Mouse (Mus musculus): ENCODE results near the gene 1700001K19Rik. TPM values are rescaled to one million over a fixed set of nuclear protein-coding genes. Genes with fewer than 3 reads are reported as not detected.
A peak's percentile ranks its signal among the peaks of the same experiment; 100 is the strongest.
"Not testable (repeated sequence)": the region's sequence is repeated elsewhere in the genome, so short reads cannot be mapped to it uniquely, and the experiment has no call there.

Gene 1700001K19Rik
- polyA plus RNA-seq, 1 experiment from 2014 or later, result not detected

DNA sequence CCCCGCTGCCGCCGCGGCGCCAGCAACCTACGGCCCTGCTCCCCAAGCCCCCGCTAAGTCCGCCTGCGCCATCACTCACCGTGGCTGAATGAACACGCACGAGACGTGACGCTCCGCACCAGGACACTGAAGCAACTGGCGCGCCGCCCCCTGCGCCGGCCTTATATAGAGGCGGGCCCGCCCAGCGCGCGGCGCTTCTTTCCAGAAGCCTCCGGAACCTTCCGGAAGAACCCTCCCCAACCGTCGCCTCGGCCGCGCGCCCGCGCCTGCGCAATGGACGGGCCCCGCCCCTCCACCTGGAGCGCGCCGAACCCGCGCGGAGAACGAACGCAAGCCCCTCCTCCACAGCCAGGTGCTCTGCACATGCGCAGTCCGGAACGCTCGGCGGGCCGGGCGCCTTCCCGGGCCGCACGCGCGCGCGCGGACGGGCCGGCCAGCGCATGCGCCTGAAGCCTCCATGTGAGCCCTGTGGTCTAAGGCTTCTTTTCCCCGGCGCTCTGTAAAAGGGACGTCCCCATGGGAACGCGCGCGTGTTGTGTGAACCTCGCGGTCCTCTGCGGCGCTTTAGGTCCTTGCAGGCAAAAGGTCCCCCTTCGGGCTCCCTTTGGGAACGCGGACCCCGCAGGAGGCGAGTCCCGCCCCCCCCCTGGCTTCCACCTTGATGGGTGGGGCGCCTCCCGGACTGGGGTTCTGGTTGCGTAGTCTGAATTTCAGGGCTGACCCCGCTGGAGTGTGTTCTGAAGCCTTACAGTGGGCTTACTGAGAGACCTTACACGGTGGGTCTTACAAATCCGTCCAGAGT lies 14.0 kb upstream of the 1700001K19Rik start:
- Histone ChIP-seq H3K27me3 (ENCODE audit: control insufficient read depth, insufficient read depth, low read length) (no peaks in the 10 kb centered on the region), H3K4me1 (ENCODE audit: control insufficient read depth in 2 of 2, insufficient read depth in 2 of 2, low read length in 2 of 2) (peaks cover 12 to 30% of the 10 kb centered on the region in 2 experiments), H3K36me3 (ENCODE audit: control insufficient read depth, insufficient read depth, low read length) (peaks cover 36% of the 10 kb centered on the region), H3K4me2 (ENCODE audit: low read length) (peak overlapping the region; percentile 80), H3K4me3 (ENCODE audit: control insufficient read depth in 1 of 2, insufficient read depth in 1 of 2, low read depth in 1 of 2, low read length in 2 of 2) (peak overlapping the region; percentile 86 to 100), H3K9ac (ENCODE audit: low read length) (peak overlapping the region; percentile 100), H3K9me3 (ENCODE audit: control insufficient read depth, low read length) (no peaks in the 10 kb centered on the region), H3K27ac (replicated peaks in 1 of 2; ENCODE audit: control insufficient read depth in 1 of 2, insufficient read depth in 1 of 2, low read depth in 2 of 2, low read length in 2 of 2) (peak overlapping the region; percentile 78 to 96)
- ATAC-seq (ENCODE audit: insufficient number of reproducible peaks, insufficient read depth, low FRiP score, low read depth), result peak; percentile 93
- under 1% methylated on average over 89 of the region's 89 CpGs for WGBS

DNA sequence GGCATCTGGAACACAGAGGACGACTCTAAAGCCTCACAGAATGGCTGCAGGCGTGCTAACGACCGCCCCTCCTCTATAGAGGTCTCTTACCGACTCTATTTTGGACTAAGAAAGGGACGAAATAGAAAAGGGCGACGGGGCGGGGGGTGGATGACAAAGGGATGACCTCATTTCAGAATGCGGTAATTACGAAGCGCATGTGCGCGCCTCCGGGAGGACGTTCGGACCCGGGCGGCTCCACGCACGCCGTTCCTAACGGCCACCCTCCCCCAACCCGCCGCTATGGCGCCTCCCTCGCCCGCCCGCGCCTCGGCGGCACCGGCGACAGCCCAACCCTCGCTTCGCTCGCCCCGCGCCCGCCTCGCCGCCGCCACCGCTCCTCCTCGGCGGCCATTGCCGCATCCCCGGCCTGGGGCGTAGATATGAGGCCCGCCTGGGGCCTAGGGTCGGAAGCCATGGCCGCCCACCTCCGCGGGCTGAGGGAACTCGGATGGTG lies 13.3 kb upstream of the 1700001K19Rik start:
- Histone ChIP-seq H3K27me3 (ENCODE audit: control insufficient read depth, insufficient read depth, low read length) (no peaks in the 10 kb centered on the region), H3K4me3 (ENCODE audit: control insufficient read depth in 1 of 2, insufficient read depth in 1 of 2, low read depth in 1 of 2, low read length in 2 of 2) (peak overlapping the region; percentile 86 to 100), H3K27ac (replicated peaks in 1 of 2; ENCODE audit: control insufficient read depth in 1 of 2, insufficient read depth in 1 of 2, low read depth in 2 of 2, low read length in 2 of 2) (peak overlapping the region; percentile 78 to 96), H3K4me1 (ENCODE audit: control insufficient read depth in 2 of 2, insufficient read depth in 2 of 2, low read length in 2 of 2) (peaks cover 9 to 25% of the 10 kb centered on the region in 2 experiments), H3K4me2 (ENCODE audit: low read length) (peak overlapping the region; percentile 73), H3K9me3 (ENCODE audit: control insufficient read depth, low read length) (no peaks in the 10 kb centered on the region), H3K9ac (ENCODE audit: low read length) (peak overlapping the region; percentile 100), H3K36me3 (ENCODE audit: control insufficient read depth, insufficient read depth, low read length) (peaks cover 39% of the 10 kb centered on the region)
- under 1% methylated on average over 54 of the region's 55 CpGs for WGBS
- peak; percentile 48 for ATAC-seq (ENCODE audit: insufficient number of reproducible peaks, insufficient read depth, low FRiP score, low read depth)

DNA sequence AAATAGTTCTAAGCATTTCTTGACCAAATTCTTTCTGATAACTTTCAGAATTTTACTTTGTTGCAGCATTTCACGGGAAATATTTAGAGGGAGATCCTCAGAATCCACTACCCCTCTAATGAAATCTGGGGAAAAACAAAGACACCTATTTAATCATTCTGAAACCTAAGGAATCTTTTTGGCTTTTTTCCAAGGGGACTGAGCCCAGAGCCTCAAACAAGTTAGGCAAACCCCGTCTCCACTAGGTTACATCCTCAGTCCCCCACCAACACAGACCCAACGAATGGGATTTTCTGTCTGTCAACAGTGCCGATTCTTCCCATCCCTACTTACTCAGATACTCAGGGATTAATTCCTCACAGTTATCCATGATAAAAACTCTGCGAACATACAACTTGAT lies 11.0 kb upstream of the 1700001K19Rik start:
- peaks cover 6 to 19% of the 10 kb centered on the region in 2 experiments for H3K4me1 ChIP-seq (ENCODE audit: control insufficient read depth in 2 of 2, insufficient read depth in 2 of 2, low read length in 2 of 2)
- H3K27me3 ChIP-seq (ENCODE audit: control insufficient read depth, insufficient read depth, low read length); ATAC-seq (ENCODE audit: insufficient number of reproducible peaks, insufficient read depth, low FRiP score, low read depth); H3K4me3 ChIP-seq (ENCODE audit: control insufficient read depth in 1 of 2, insufficient read depth in 1 of 2, low read depth in 1 of 2, low read length in 2 of 2); H3K9me3 ChIP-seq (ENCODE audit: control insufficient read depth, low read length); H3K27ac ChIP-seq (replicated peaks in 1 of 2; ENCODE audit: control insufficient read depth in 1 of 2, insufficient read depth in 1 of 2, low read depth in 2 of 2, low read length in 2 of 2): not testable (repeated sequence)
- peaks cover 58% of the 10 kb centered on the region for H3K36me3 ChIP-seq (ENCODE audit: control insufficient read depth, insufficient read depth, low read length)
- WGBS, result 74% methylated on average over 5 of the region's 5 CpGs
- H3K4me2 ChIP-seq (ENCODE audit: low read length), result 0 out of 2 replicates have a peak overlapping the region, but pooled peaks have one; percentile 8
- H3K9ac ChIP-seq (ENCODE audit: low read length), result peak overlapping the region; percentile 11; the same call in 1 of the 2 replicates

DNA sequence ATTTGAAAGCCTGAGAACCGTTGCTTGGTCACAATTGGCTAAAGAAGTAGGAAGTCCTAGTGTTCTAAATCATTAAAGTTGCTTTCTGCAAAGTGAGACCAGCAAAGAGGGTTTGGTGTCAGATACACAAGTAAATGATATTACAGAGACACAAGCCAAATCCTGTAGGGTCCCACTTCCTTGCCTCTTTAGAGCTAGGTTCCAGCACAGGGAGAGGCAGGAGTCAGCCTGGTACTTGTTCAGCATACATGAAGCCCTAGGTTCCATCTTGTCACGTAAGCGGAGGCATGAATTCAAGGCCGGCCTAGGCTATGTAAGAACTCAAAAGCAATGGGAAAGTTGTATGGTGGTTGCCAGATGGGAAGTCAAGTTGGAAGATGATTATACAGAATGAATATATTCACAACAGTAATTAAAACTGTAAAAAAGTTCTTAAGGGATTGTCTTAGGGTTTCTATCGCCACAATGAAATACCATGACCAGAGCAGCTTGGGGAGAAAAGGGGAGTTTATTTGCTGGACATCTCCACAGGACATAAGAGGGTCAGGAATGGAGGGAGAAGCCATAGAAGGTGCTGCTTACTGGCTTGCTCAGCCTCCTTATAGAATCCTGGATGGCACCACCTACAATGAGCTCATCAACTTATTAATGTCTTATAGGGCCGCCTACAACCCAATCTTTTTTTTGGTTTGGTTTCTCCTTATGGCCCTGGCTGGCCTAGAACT lies 7.7 kb upstream of the 1700001K19Rik start:
- 85% methylated on average over 6 of the region's 6 CpGs for WGBS
- Histone ChIP-seq H3K36me3 (ENCODE audit: control insufficient read depth, insufficient read depth, low read length) (peaks cover 58% of the 10 kb centered on the region), H3K27ac (replicated peaks in 1 of 2; ENCODE audit: control insufficient read depth in 1 of 2, insufficient read depth in 1 of 2, low read depth in 2 of 2, low read length in 2 of 2) (0 out of 4 replicates have a peak overlapping the region, but pooled peaks of 1 of the 2 experiments have one; percentile 19)

DNA sequence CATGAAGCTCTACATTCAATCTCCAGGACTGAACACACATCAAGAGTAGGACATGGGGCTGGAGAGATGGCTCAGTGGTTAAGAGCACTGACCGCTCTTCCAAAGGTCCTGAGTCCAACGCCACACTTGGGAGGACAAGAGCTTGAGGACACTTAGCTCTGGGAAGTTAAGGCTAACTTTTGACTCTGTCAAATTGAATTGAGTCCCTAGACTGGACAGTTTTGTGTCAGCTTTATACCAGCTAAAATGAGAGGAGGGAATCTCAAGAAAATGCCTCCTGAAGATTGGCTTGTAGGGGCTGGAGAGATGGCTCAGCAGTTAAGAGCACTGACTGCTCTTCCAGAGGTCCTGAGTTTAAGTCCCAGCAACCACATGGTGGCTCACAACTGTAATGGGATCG lies 6.5 kb upstream of the 1700001K19Rik start:
- not testable (repeated sequence) for H3K4me3 ChIP-seq (ENCODE audit: control insufficient read depth in 1 of 2, insufficient read depth in 1 of 2, low read depth in 1 of 2, low read length in 2 of 2); ATAC-seq (ENCODE audit: insufficient number of reproducible peaks, insufficient read depth, low FRiP score, low read depth); H3K27me3 ChIP-seq (ENCODE audit: control insufficient read depth, insufficient read depth, low read length); H3K9me3 ChIP-seq (ENCODE audit: control insufficient read depth, low read length); H3K4me2 ChIP-seq (ENCODE audit: low read length); H3K9ac ChIP-seq (ENCODE audit: low read length)
- peaks cover 10 to 18% of the 10 kb centered on the region in 2 experiments for H3K4me1 ChIP-seq (ENCODE audit: control insufficient read depth in 2 of 2, insufficient read depth in 2 of 2, low read length in 2 of 2)
- peak overlapping the region; percentile 92 to 98; a peak in 3 of 4 replicates for H3K27ac ChIP-seq (replicated peaks in 1 of 2; ENCODE audit: control insufficient read depth in 1 of 2, insufficient read depth in 1 of 2, low read depth in 2 of 2, low read length in 2 of 2)
- WGBS, result 85% methylated on average over 3 of the region's 3 CpGs
- peaks cover 47% of the 10 kb centered on the region for H3K36me3 ChIP-seq (ENCODE audit: control insufficient read depth, insufficient read depth, low read length)

More for the DNA sequence above, 7.7 kb upstream of the 1700001K19Rik start:
- no peak overlapping the region for H3K4me3 ChIP-seq (ENCODE audit: control insufficient read depth in 1 of 2, insufficient read depth in 1 of 2, low read depth in 1 of 2, low read length in 2 of 2)
- no peak overlapping the region for H3K9ac ChIP-seq (ENCODE audit: low read length)
- H3K9me3 ChIP-seq (ENCODE audit: control insufficient read depth, low read length), result no peaks in the 10 kb centered on the region
- no peaks in the 10 kb centered on the region for H3K27me3 ChIP-seq (ENCODE audit: control insufficient read depth, insufficient read depth, low read length)
- no peak for ATAC-seq (ENCODE audit: insufficient number of reproducible peaks, insufficient read depth, low FRiP score, low read depth)
- peaks cover 10 to 26% of the 10 kb centered on the region in 2 experiments for H3K4me1 ChIP-seq (ENCODE audit: control insufficient read depth in 2 of 2, insufficient read depth in 2 of 2, low read length in 2 of 2)
- no peak overlapping the region for H3K4me2 ChIP-seq (ENCODE audit: low read length)

DNA sequence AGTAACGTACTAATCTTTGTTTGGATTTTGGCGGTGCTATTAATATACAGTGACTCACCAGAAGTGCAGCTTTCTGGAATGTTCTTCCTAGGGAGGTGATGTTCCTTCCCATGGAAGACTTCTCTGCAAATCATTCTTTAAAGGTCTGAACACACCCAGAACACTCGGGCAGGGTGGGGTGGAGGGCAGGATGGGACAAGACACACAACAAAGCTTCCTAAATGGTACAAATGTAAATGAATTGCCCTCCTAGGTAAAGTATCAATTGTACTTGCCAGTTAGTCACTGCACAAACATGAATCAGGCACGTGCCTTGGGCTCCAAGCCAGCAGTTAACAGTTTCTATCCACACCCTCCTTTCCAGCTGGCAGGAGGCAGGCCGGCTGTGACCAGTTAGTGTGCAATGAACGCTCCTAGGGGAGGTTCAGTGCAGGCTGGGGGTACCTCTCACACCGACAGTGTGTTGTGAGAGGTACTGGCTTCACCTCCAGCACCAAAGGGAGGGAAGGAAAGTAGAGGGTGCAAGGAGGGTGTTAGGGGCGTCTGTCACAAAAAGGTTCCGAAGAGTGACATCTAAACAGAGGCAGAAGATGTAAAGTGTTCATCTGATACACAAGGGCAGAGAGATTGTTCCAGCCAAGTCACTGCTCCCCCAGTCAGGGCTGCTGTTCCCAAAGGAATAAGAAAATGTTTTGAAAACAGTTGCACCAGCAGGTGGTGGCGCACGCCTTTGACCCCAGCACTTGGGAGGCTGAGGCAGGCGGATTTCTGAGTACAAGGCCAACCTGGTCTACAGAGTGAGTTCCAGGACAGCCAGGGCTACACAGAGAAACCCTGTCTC lies 5.7 kb upstream of the 1700001K19Rik start:
- H3K36me3 ChIP-seq (ENCODE audit: control insufficient read depth, insufficient read depth, low read length), result peaks cover 39% of the 10 kb centered on the region

DNA sequence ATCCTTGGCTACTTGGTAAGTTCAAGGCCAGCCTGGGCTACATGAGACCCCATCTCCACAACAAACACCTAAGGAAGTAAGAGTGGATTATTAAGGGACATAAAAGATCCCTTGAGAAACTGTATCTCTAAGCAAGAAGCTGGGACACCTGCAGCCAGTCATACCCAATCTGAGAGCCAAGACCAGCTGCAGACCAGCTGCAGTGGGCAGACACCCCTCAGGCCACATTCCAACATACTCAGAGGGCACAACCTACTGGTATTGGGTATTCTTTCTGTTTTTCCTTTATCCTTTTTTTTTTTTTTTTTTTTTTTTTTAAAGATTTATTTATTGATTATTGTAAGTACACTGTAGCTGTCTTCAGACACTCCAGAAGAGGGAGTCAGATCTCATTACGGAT lies 1.2 kb upstream of the 1700001K19Rik start:
- ATAC-seq (ENCODE audit: insufficient number of reproducible peaks, insufficient read depth, low FRiP score, low read depth), result no peak
- H3K4me3 ChIP-seq (ENCODE audit: control insufficient read depth in 1 of 2, insufficient read depth in 1 of 2, low read depth in 1 of 2, low read length in 2 of 2), result no peak overlapping the region
- H3K4me2 ChIP-seq (ENCODE audit: low read length), result no peak overlapping the region
- no CpG with 5 or more reads among the region's 1 CpGs for WGBS
- H3K9ac ChIP-seq (ENCODE audit: low read length), result no peak overlapping the region
- peaks cover 8 to 19% of the 10 kb centered on the region in 2 experiments for H3K4me1 ChIP-seq (ENCODE audit: control insufficient read depth in 2 of 2, insufficient read depth in 2 of 2, low read length in 2 of 2)
- H3K27me3 ChIP-seq (ENCODE audit: control insufficient read depth, insufficient read depth, low read length), result no peaks in the 10 kb centered on the region
- H3K36me3 ChIP-seq (ENCODE audit: control insufficient read depth, insufficient read depth, low read length), result no peaks in the 10 kb centered on the region
- H3K27ac ChIP-seq (replicated peaks in 1 of 2; ENCODE audit: control insufficient read depth in 1 of 2, insufficient read depth in 1 of 2, low read depth in 2 of 2, low read length in 2 of 2), result no peak overlapping the region
- no peaks in the 10 kb centered on the region for H3K9me3 ChIP-seq (ENCODE audit: control insufficient read depth, low read length)

More for the DNA sequence above, 5.7 kb upstream of the 1700001K19Rik start:
- Histone ChIP-seq H3K4me3 (ENCODE audit: control insufficient read depth in 1 of 2, insufficient read depth in 1 of 2, low read depth in 1 of 2, low read length in 2 of 2) (no peak overlapping the region), H3K4me2 (ENCODE audit: low read length) (peak overlapping the region; percentile 22), H3K27me3 (ENCODE audit: control insufficient read depth, insufficient read depth, low read length) (no peaks in the 10 kb centered on the region), H3K4me1 (ENCODE audit: control insufficient read depth in 2 of 2, insufficient read depth in 2 of 2, low read length in 2 of 2) (peaks cover 10 to 18% of the 10 kb centered on the region in 2 experiments), H3K27ac (replicated peaks in 1 of 2; ENCODE audit: control insufficient read depth in 1 of 2, insufficient read depth in 1 of 2, low read depth in 2 of 2, low read length in 2 of 2) (peak overlapping the region; percentile 92 to 98), H3K9me3 (ENCODE audit: control insufficient read depth, low read length) (no peaks in the 10 kb centered on the region), H3K9ac (ENCODE audit: low read length) (peak overlapping the region; percentile 39; the same call in 1 of the 2 replicates)
- WGBS, result 34% methylated on average over 12 of the region's 12 CpGs
- peak; percentile 82 for ATAC-seq (ENCODE audit: insufficient number of reproducible peaks, insufficient read depth, low FRiP score, low read depth)

Measured in heart, embryonic 14.5 days (tissue).